Mouse (Mus musculus) lung, embryonic 14.5 days (tissue): ENCODE results near the gene Parp16. TPM values are rescaled to one million over a fixed set of nuclear protein-coding genes. Genes with fewer than 3 reads are reported as not detected.
"Not testable (repeated sequence)": the region's sequence is repeated elsewhere in the genome, so short reads cannot be mapped to it uniquely, and the experiment has no call there.

ENCODE experiments used
- ATAC-seq: fragments of 200-750 bp; cut with Nextera tagmentation; 2 replicates; pipeline ENCODE4 v1.8.0; 2017; ENCODE audit warnings: mild to moderate bottlenecking, moderate TSS enrichment, moderate library complexity; ENCODE audit not compliant: insufficient read depth
- DNase-seq: peaks from one replicate; pipeline ENCODE4 v3.0.0-alpha.2; 2015
- H3K27ac ChIP-seq: fragments of 300-500 bp; sonication (generic); 2 replicates; pipeline ENCODE4 v1.5.1; 2014; ENCODE audit warnings: low read depth, mild to moderate bottlenecking, moderate library complexity
- H3K27me3 ChIP-seq: fragments of 300-500 bp; sonication (generic); 2 replicates; pipeline ENCODE4 v1.6.1; 2014; ENCODE audit warnings: low read length, control low read depth; ENCODE audit not compliant: insufficient read depth
- H3K36me3 ChIP-seq: fragments of 300-500 bp; sonication (generic); 2 replicates; pipeline ENCODE4 v1.6.1; 2014; ENCODE audit warnings: control low read depth; ENCODE audit not compliant: insufficient read depth
- H3K4me1 ChIP-seq: fragments of 300-500 bp; sonication (generic); 2 replicates; pipeline ENCODE4 v1.6.1; 2014; ENCODE audit warnings: antibody characterized with exemption, control low read depth; ENCODE audit not compliant: insufficient read depth
- H3K4me2 ChIP-seq: fragments of 300-500 bp; sonication (generic); 2 replicates; pipeline ENCODE4 v1.6.1; 2014; ENCODE audit warnings: mild to moderate bottlenecking
- H3K4me3 ChIP-seq: fragments of 300-500 bp; sonication (generic); 2 replicates; pipeline ENCODE4 v1.5.1; 2014; ENCODE audit warnings: low read depth, low read length
- H3K9ac ChIP-seq: fragments of 300-500 bp; sonication (generic); 2 replicates; pipeline ENCODE4 v1.6.1; 2014
- H3K9me3 ChIP-seq: fragments of 300-500 bp; sonication (generic); 2 replicates; pipeline ENCODE4 v1.6.1; 2016; ENCODE audit warnings: low read depth, low read length, control low read depth
- CTCF ChIP-seq: IDR thresholded peaks from 2 replicates; pipeline ENCODE4 v1.5.1; 2016; ENCODE audit warnings: antibody characterized with exemption, low read depth
- WGBS: fragments of 180-500 bp; shearing (Covaris S2); extraction: QIAGEN DNeasy Blood & Tissue Kit; methylation state at CpG from one replicate; pipeline ENCODE4 v1.1.7; 2014; 5-methylcytosine and 5-hydroxymethylcytosine counted together
- polyA plus RNA-seq: library from polyadenylated mRNA; unstranded; fragments of >200 nt; fragmentation: Nextera tagmentation; extraction: Ambion mirVana; gene quantifications from 2 replicates; pipeline ENCODE4 v1.2.1, GENCODE M21; 2014

Parp16 gene
- polyA plus RNA-seq, 1 experiment from 2014 or later = 5.3 TPM

- not testable (repeated sequence) for ATAC-seq, H3K4me3 ChIP-seq, H3K9me3 ChIP-seq, DNase-seq, H3K36me3 ChIP-seq, H3K4me1 ChIP-seq, H3K4me2 ChIP-seq, H3K27me3 ChIP-seq, H3K9ac ChIP-seq, H3K27ac ChIP-seq
- TF ChIP-seq CTCF = peak; percentile 32
- 36% methylated on average over 3 of the region's 3 CpGs for WGBS
Measured at GRCm38 (mm10) chr9:65220398-65220797, 25.2 kb downstream of the Parp16 start.

GRCm38 (mm10) chr9:65223927-65224326 is 28.8 kb downstream of the Parp16 start:
- ATAC-seq (no peak), DNase-seq (no peak)
- Histone ChIP-seq H3K9ac (no peak overlapping the region), H3K27me3 (no peaks in the 10 kb centered on the region), H3K27ac (no peak overlapping the region), H3K36me3 (no peaks in the 10 kb centered on the region), H3K4me1 (no peaks in the 10 kb centered on the region), H3K4me2 (no peak overlapping the region), H3K4me3 (no peak overlapping the region), H3K9me3 (no peaks in the 10 kb centered on the region)
- WGBS = 80% methylated on average over 6 of the region's 6 CpGs
- no peak for TF ChIP-seq CTCF

- Histone ChIP-seq H3K36me3 (no peaks in the 10 kb centered on the region), H3K27me3 (no peaks in the 10 kb centered on the region), H3K4me1 (no peaks in the 10 kb centered on the region), H3K27ac (no peak overlapping the region), H3K9ac (no peak overlapping the region), H3K4me2 (no peak overlapping the region), H3K4me3 (no peak overlapping the region), H3K9me3 (no peaks in the 10 kb centered on the region)
- 33% methylated on average over 4 of the region's 4 CpGs for WGBS
- DNase-seq = peak; percentile 74
- ATAC-seq = no peak
- TF ChIP-seq CTCF = peak; percentile 73
Measured at GRCm38 (mm10) chr9:65225795-65226194, 30.6 kb downstream of the Parp16 start.

DNA sequence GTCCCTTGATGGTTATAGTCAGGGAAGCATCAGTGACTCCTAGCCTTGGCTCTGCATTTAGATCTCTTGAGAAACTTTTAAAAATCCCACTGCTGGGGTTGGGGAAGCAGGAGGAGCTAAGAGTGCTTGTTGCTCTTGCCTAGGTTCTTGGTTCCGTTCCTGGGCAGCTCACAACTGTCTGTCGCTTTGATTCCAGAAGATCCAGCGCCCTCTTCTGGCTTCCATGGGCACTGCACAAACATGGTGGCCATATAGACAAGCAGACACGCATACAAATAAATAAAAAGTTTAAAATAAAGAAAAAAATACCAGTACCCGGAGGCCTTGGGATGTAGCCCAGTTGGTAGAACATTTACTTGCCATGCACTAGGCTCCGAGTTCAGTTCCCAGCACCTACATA is 35.1 kb downstream of the Parp16 start:
- 73% methylated on average over 6 of the region's 6 CpGs for WGBS
- no peak for ATAC-seq
- Histone ChIP-seq H3K4me1 (no peaks in the 10 kb centered on the region), H3K27ac (no peak overlapping the region), H3K4me2 (no peak overlapping the region), H3K9ac (no peak overlapping the region), H3K4me3 (no peak overlapping the region), H3K36me3 (0 out of 2 replicates have a peak, but pooled peaks cover 4% of the 10 kb centered on the region), H3K27me3 (no peaks in the 10 kb centered on the region), H3K9me3 (no peaks in the 10 kb centered on the region)
- TF ChIP-seq CTCF = peak; percentile 36
- peak; percentile 19 for DNase-seq

DNA sequence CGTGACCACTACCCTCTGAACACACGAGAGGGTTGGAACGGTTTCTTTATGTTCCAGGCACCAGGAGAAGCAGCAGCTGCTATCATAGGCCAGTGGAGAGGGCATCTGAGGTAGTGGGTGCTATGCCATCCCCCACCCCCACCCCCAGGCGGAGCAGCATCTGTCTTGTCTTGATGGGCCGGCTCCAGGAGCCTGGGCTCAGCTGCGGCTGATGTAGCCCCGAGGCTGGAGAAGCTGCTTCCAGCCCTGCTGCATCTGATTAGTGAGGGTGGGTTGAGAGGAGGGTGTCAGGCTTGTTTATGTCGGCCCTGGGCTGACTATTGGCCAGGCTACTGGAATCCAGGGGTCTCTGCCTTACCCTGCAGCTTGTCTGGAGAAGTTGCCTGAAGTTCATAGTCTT is 36.1 kb downstream of the Parp16 start:
- no peak overlapping the region for H3K4me3 ChIP-seq
- no peaks in the 10 kb centered on the region for H3K4me1 ChIP-seq
- no peaks in the 10 kb centered on the region for H3K9me3 ChIP-seq
- no peak overlapping the region for H3K27ac ChIP-seq
- WGBS = 56% methylated on average over 8 of the region's 8 CpGs
- no peak for ATAC-seq
- DNase-seq = no peak
- no peaks in the 10 kb centered on the region for H3K27me3 ChIP-seq
- H3K36me3 ChIP-seq = 0 out of 2 replicates have a peak, but pooled peaks cover 4% of the 10 kb centered on the region
- no peak overlapping the region for H3K4me2 ChIP-seq
- H3K9ac ChIP-seq = no peak overlapping the region
- no peak for TF ChIP-seq CTCF

DNA sequence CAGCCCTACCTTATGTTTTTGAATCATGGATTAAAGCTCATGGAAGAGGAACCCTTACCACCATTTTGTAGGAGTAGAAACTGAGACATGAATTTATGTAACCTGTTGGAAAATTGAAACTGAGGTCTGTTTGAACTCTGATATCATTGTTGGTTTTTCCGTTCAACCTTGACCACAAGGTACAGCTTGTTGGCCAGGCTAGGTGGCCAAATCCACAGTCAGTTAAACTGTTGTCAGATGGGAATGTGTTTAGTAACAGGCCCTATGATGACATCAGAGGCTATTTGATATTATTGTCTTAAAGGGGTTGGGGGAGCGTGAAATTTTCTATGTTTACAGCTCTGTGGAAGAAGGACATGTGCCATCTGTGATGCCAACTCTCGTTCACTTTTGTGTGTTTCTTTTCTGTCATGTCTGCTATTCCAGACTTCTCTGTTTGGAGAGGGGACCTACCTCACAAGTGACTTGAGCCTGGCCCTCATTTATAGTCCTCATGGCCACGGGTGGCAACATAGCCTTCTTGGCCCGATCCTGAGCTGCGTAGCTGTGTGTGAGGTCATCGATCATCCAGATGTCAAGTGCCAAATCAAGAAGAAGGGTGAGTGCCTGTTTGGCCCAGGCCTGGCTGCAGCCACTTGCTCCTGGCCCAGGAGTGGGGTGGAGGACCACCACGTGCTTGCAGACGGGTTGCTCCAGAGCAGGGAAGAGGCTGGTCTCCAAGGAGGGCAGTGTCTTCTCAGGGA is 38.3 kb downstream of the Parp16 start:
- Histone ChIP-seq H3K9me3 (no peaks in the 10 kb centered on the region), H3K27ac (no peak overlapping the region), H3K27me3 (no peaks in the 10 kb centered on the region), H3K9ac (no peak overlapping the region), H3K4me3 (no peak overlapping the region), H3K36me3 (0 out of 2 replicates have a peak, but pooled peaks cover 4% of the 10 kb centered on the region), H3K4me1 (no peaks in the 10 kb centered on the region; the same call in 1 of the 2 replicates), H3K4me2 (no peak overlapping the region)
- no peak for ATAC-seq
- WGBS = 72% methylated on average over 9 of the region's 9 CpGs
- no peak for DNase-seq
- TF ChIP-seq CTCF = no peak

DNA sequence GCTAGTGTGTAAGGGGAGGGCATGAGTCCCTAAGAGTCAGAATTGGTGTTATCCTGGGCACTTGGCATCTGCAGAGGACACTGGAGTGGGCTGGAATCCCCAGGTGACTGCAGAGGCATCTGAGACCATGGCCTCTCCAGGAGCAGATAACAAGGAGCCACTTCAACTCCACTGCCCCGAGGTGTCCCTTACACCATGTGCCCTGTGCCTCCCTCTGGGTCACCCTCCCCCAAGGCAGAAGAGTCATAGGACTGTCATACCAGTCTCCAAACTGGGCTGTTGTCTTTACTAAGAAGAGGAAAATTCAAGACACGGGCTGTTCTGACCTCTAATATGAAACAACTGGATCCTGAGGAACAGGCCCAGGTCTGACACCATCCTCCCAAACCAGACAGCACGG is 39.6 kb downstream of the Parp16 start:
- no peak overlapping the region for H3K4me3 ChIP-seq
- H3K36me3 ChIP-seq = 0 out of 2 replicates have a peak, but pooled peaks cover 4% of the 10 kb centered on the region
- no peaks in the 10 kb centered on the region for H3K9me3 ChIP-seq
- no peak overlapping the region for H3K9ac ChIP-seq
- no peaks in the 10 kb centered on the region for H3K27me3 ChIP-seq
- H3K27ac ChIP-seq = no peak overlapping the region
- TF ChIP-seq CTCF = no peak
- 65% methylated on average over 3 of the region's 3 CpGs for WGBS
- peaks cover 2% of the 10 kb centered on the region; the same call in 1 of the 2 replicates for H3K4me1 ChIP-seq
- ATAC-seq = no peak
- no peak for DNase-seq
- H3K4me2 ChIP-seq = no peak overlapping the region
